In genomic region chr5:24351701-24352171, GRCm38 (mm10) we compare ENCODE assay signal across 7 mouse cellular contexts. TPM values are rescaled to one million over a fixed set of nuclear protein-coding genes. Genes with fewer than 3 reads are reported as not detected.
DNase-seq lines count a peak whose midpoint lies in the region.

No protein-coding gene starts in this region.

- DNase-seq in adrenal gland, postnatal 14 days = peak; percentile 93
- peak; percentile 86 for DNase-seq in embryo, embryonic 10 days (ENCODE audit: low spot score)
- DNase-seq in gastrocnemius, postnatal 25 days = peak; percentile 76
- peak; percentile 74 for DNase-seq in induced T-regulatory cell, adult 2 months (ENCODE audit: low read depth)
- DNase-seq in left cerebral cortex, postnatal 10 days (ENCODE audit: extremely low spot score in 1 of 2, low spot score in 2 of 2) = peak; percentile 84 to 93
- peak; percentile 90 for DNase-seq in midbrain, embryonic 10.5 days (ENCODE audit: low spot score)
- peak; percentile 8 for DNase-seq in splenic B cell, adult 2 months (ENCODE audit: low read depth, low spot score)

- no peaks in the 10 kb centered on the region for H3K36me3 ChIP-seq in midbrain, embryonic 10.5 days
- H3K36me3 ChIP-seq in splenic B cell, adult 2 months (ENCODE audit: control insufficient read depth, insufficient read depth, low read length, poor library complexity, severe bottlenecking) = no peaks in the 10 kb centered on the region

- peak overlapping the region; percentile 91 for H3K27ac ChIP-seq in midbrain, embryonic 10.5 days (replicated peaks)

- peaks cover 78% of the 10 kb centered on the region for H3K4me1 ChIP-seq in midbrain, embryonic 10.5 days

- intact Hi-C loops in left cerebral cortex, postnatal 10 days (cut with DNase I) = no loop called here

- peaks cover 80% of the 10 kb centered on the region for H3K27me3 ChIP-seq in midbrain, embryonic 10.5 days (ENCODE audit: low read depth, poor library complexity, severe bottlenecking)
- H3K27me3 ChIP-seq in splenic B cell, adult 2 months (ENCODE audit: control insufficient read depth, insufficient read depth, low read length, poor library complexity, severe bottlenecking) = no peaks in the 10 kb centered on the region

- under 1% methylated on average over 38 of the region's 41 CpGs for WGBS in midbrain, embryonic 10.5 days

- H3K4me3 ChIP-seq in midbrain, embryonic 10.5 days = peak overlapping the region; percentile 80

- no peaks in the 10 kb centered on the region for H3K9me3 ChIP-seq in midbrain, embryonic 10.5 days (replicated peaks)

RNA-seq across cellular contexts. Expression of gene Kcnh2, which starts 0.3 kb away (rescaled TPM):
- total RNA-seq in adrenal gland, postnatal 14 days (2021) = 10.7 and 11.1 TPM in 2 replicates
- total RNA-seq in gastrocnemius, postnatal 25 days (2021) = 1 to 10 TPM; 2.1 to 3.7 TPM
- total RNA-seq in left cerebral cortex, postnatal 10 days (2021) = 10 to 100 TPM; 17.0 to 19.3 TPM
- polyA plus RNA-seq in midbrain, embryonic 10.5 days (2016; fragmentation: Nextera tagmentation; extraction: Ambion mirVana) = 27.1 and 35.3 TPM in 2 replicates

RNA-seq across cellular contexts. Expression of gene Nos3, which starts 12.9 kb away (rescaled TPM):
- 16.8 and 18.3 TPM in 2 replicates for total RNA-seq in adrenal gland, postnatal 14 days (2021)
- total RNA-seq in gastrocnemius, postnatal 25 days (2021) = 1 to 10 TPM; 5.6 to 7.7 TPM
- 10 to 100 TPM in 1 of 2 experiments, 1 to 10 TPM in 1; 8.8 to 10.1 TPM for total RNA-seq in left cerebral cortex, postnatal 10 days (2021)
- 7.9 and 9.3 TPM in 2 replicates for polyA plus RNA-seq in midbrain, embryonic 10.5 days (2016; fragmentation: Nextera tagmentation; extraction: Ambion mirVana)

RNA-seq across cellular contexts. Expression of gene Atg9b, which starts 40.2 kb away (rescaled TPM):
- 0.41 and 0.60 TPM in 2 replicates for total RNA-seq in adrenal gland, postnatal 14 days (2021)
- under 1 TPM; 0.10 to 0.19 TPM for total RNA-seq in gastrocnemius, postnatal 25 days (2021)
- total RNA-seq in left cerebral cortex, postnatal 10 days (2021) = 1 to 10 TPM; 3.9 to 4.7 TPM
- 0.31 and 0.72 TPM in 2 replicates for polyA plus RNA-seq in midbrain, embryonic 10.5 days (2016; fragmentation: Nextera tagmentation; extraction: Ambion mirVana)

RNA-seq across cellular contexts. Expression of gene Abcb8, which starts 41.7 kb away (rescaled TPM):
- total RNA-seq in adrenal gland, postnatal 14 days (2021) = 80.9 and 92.2 TPM in 2 replicates
- 10 to 100 TPM; 33.1 to 40.2 TPM for total RNA-seq in gastrocnemius, postnatal 25 days (2021)
- total RNA-seq in left cerebral cortex, postnatal 10 days (2021) = 10 to 100 TPM; 53.3 to 56.0 TPM
- 62.9 and 64.6 TPM in 2 replicates for polyA plus RNA-seq in midbrain, embryonic 10.5 days (2016; fragmentation: Nextera tagmentation; extraction: Ambion mirVana)

Comparison
In these comparisons a context has a peak if more than half of its experiments do, and no peak if none do; other contexts are left out.
1. Peak in every context shown above with its lines: DNase-seq, H3K4me3 ChIP-seq and H3K27ac ChIP-seq.
2. DNase-seq: peak in every context shown above with its lines; median percentile 93 in adrenal gland, postnatal 14 days; 90 in midbrain, embryonic 10.5 days; 88 in left cerebral cortex, postnatal 10 days; 86 in embryo, embryonic 10 days; 76 in gastrocnemius, postnatal 25 days; 74 in induced T-regulatory cell, adult 2 months; 8 in splenic B cell, adult 2 months.